Mouse (Mus musculus): ENCODE measurements at regions not wholly inside any gene's neighbourhood (a gene's known extent, or its start where the extent isn't known, plus 50 kb on each side); places are given as distances from the start of the nearest gene placed in this dataset.

GRCm38 (mm10) chr1:47037576-47037975, 144.9 kb upstream of the Slc39a10 start:
- TF ChIP-seq POLR2A (IDR thresholded peaks at IDR 0.05; ENCODE audit: low read depth, low read length): no peak
- TF ChIP-seq CTCF (IDR thresholded peaks at IDR 0.05; ENCODE audit: extremely low read depth, insufficient read length, insufficient replicate concordance, low read depth, low read length): no peak
